Mouse (Mus musculus) gonadal fat pad, adult 2 months (tissue): Measurements from ENCODE around the gene Yif1a. TPM values are rescaled to one million over a fixed set of nuclear protein-coding genes. Genes with fewer than 3 reads are reported as not detected.
"Not testable (repeated sequence)": the region's sequence is repeated elsewhere in the genome, so short reads cannot be mapped to it uniquely, and the experiment has no call there.

ENCODE experiments used
- DNase-seq: peaks from one replicate; pipeline ENCODE4 v3.0.0-alpha.2; 2012; ENCODE audit warnings: low read depth
- polyA plus RNA-seq: library from polyadenylated mRNA; depleted of rRNA; stranded (reverse); fragments of >200 nt; gene quantifications from 2 replicates; pipeline ENCODE4 v1.2.3, GENCODE M21; 2012

Yif1a gene
- polyA plus RNA-seq, 1 experiment, result 196 TPM

DNA sequence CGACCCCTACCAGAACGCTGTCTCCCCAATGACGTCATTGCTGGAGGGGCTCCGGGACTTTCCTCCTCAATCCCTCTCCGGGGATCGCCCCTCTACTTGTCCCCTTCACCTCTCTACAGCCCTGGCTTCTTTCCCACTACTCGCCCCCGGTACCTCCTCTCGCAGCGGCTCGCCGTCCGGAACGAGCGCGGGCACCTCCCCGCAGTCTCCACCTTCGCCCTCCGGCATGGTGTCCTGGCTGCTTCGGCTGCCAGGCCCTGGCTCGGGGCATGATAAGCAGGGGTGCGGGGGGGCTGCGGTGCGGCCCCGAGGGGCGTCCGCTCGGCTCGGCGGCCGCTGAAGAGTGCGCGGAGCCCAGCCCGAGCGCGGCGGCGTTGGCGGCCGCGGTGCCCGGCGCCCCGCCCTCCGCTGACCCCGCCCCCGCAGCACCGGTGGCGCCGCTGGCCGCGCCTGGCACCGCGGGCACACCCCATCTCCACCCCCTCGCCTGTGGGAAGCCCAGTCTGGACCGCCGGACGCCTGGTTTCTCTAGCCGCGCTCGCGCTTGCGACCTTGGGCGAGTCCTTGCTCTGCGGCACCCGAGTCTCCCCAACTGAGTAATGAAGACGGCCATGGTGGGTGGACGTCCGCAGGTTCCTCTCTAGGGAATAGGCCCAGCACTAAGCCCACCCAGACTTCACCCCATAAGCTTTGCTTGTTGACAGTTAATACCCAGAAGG lies 3.0 kb upstream of the Yif1a start, which contains the start of gene Tmem151a:
Gene Tmem151a, minus strand, starts transcription at position 387 of the 719 bp plus-strand sequence.
- DNase-seq, result no peak

DNA sequence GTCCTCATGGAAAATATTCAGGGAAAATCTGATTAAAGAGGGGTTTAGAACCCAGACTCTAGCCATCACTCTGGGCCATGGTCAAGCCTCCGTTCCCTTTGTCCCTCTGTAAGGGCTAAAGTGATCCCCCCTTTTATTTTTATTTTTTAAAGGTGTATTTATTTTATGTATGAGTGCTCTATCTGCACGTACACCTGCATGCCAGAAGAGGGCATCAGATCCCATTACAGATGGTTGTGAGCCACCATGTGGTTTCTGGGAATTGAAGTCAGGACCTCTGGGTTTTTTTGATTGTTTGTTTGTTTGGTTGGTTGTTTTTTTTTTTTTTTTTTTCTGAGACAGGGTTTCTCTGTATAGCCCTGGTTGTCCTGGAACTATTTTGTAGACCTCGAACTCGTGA lies 1.8 kb upstream of the Yif1a start:
- DNase-seq, result not testable (repeated sequence)

DNA sequence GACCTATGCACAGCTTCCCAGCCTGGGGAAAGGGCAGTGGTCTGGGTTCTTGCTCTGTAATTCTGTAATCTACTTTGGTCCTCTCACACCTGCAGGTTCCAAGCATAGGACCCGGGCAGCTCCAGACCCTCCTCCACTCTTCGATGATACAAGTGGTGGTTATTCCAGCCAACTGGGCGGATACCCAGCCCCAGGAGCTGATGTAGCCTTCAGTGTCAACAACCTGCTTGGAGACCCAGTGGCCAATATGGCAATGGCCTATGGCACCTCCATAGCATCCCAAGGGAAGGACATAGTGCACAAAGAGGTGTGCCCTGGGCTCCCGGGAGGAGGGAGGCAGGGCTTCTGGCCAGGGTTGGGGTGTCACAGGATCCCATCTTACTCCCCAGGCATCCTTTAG lies 986 bp downstream of the Yif1a start:
- no peak for DNase-seq

- DNase-seq, result no peak
These were observed 3.7 kb downstream of the Yif1a start for GRCm38 (mm10) chr19:5092083-5092482.

- no peak for DNase-seq
These were observed 5.3 kb downstream of the Yif1a start for GRCm38 (mm10) chr19:5093481-5094242.

GRCm38 (mm10) chr19:5094243-5094632 lies 5.9 kb downstream of the Yif1a start:
- DNase-seq, result no peak

- DNase-seq, result no peak
These were observed 6.5 kb downstream of the Yif1a start for GRCm38 (mm10) chr19:5094746-5095417.

GRCm38 (mm10) chr19:5095887-5096474 lies 7.6 kb downstream of the Yif1a start:
- DNase-seq, result no peak

GRCm38 (mm10) chr19:5097521-5098362 lies 9.4 kb downstream of the Yif1a start:
- no peak for DNase-seq

- DNase-seq, result no peak
These were observed 10.2 kb downstream of the Yif1a start, which contains the start of gene Cnih2 for GRCm38 (mm10) chr19:5098363-5099143. TSS of gene Cnih2 (minus strand) at chr19:5098521.

DNA sequence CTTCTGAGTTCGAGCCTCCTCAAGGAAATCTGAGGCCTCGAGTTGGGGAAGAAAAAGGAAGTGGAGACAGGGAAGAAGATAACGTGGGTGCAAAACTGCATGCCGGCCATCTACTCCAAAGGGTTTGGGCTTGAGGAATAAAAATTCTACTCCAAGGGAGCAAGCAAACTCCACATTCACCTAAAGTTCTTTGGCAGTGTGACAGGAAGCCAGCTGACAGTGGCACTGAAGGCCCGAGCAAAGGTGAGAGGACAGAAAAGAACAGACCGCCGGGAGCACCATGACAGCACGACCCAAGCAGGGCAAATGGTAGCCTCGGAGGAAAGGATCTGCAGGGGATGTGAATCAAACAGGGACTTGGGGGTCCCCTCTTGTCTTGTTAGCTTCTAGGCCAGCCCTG lies 17.7 kb downstream of the Yif1a start:
- DNase-seq, result no peak

GRCm38 (mm10) chr19:5106731-5107191 lies 18.4 kb downstream of the Yif1a start, which contains the start of gene Rab1b:
TSS of gene Rab1b (minus strand) at chr19:5107072.
- peak; percentile 75 for DNase-seq

DNA sequence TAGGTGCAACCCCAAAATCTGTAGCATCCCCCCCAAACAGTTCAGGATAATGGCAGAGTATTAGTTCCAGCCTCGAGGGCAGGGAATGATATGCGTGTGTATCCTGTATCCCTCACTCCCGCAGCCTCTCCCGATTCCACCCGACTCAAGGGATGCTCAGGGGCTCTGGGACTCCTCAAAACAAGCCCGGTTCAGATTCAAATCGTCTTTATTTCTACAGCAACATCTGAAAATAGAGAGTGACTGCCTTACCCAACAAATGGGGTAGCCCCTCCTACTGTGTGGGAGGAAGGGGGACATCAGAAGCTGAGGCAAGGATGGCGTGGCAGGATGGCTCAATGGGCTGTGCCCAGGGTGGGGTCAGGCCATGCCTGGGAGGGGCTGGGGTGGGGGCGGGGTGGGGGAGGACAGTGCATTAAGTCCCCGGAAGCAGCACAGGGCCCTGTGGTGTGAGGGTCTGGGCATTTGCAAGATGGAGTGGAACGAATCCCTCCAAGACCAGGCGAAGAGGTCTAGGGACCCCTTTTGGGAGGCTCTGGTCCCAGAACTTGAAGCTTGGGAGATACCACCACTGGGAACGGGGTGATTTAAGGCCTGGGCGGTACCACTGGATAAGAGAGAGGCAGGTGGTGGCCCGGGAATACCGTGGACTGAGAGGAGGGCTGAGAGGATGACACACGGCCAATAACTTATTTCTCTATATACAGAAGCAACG lies 19.4 kb downstream of the Yif1a start:
- no peak for DNase-seq

DNA sequence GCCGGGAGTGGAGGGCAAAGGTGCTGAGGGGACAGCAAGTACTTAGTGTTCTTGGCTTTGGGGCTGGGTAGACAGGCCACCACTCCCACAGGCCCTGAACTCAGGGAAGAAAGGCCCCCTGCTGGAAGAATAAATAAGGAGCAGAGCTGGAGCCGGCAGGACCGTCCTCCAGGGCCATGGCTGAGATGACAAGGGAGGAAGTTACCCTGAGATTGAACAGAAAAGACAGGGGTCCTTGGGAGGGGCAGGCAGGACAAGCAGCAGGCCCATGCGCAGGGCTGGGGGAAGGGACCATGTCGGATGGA lies 19.9 kb downstream of the Yif1a start:
- no peak for DNase-seq

DNA sequence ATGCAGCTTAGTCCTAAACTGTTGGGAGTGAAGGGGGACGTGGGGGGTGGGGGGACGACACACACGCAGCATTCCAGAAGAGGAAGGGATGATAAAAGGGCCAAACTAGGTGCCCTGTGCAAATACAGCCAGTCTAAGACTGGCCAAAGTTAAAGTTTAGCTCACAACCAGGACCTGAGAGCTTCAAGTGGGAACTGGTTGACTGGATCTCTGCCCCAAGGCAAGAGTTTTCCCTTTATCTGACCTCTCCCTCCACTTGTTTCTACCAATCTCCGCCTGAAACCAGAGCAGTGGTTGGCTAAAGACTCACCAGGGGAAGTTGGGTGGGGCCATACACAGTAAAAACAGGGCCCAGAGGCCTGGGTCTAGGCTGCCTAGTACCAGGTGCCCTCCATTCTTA lies 20.4 kb downstream of the Yif1a start:
- DNase-seq, result no peak

- no peak for DNase-seq
These were observed 21.5 kb downstream of the Yif1a start for GRCm38 (mm10) chr19:5109659-5110453.

DNA sequence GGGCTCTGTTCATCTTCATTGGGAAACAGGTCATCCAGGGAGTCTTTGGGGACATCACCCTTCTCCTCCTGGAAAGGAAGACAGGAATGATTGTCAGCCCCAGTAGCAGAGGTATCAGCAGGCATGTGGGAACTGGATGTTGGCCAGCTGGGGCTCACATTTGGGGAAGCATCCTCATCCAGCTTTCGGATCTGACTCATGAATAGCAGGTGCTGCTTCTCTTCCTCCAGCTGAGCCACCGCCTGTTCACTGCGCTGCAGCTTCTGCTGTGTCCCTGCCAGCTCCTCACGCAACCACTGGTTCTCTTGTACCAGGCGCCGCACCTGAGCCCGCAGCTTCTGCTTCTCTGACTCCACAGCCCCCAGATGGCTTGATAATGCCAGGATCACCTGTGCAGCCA lies 25.4 kb downstream of the Yif1a start:
- DNase-seq, result no peak

GRCm38 (mm10) chr19:5117494-5118383 lies 29.4 kb downstream of the Yif1a start:
- no peak for DNase-seq
